Mouse (Mus musculus): ENCODE measurements around the gene Trap1a. TPM values are rescaled to one million over a fixed set of nuclear protein-coding genes. Genes with fewer than 3 reads are reported as not detected.

Gene Trap1a
- polyA plus RNA-seq, 1 experiment from 2014 or later, result not detected

DNA sequence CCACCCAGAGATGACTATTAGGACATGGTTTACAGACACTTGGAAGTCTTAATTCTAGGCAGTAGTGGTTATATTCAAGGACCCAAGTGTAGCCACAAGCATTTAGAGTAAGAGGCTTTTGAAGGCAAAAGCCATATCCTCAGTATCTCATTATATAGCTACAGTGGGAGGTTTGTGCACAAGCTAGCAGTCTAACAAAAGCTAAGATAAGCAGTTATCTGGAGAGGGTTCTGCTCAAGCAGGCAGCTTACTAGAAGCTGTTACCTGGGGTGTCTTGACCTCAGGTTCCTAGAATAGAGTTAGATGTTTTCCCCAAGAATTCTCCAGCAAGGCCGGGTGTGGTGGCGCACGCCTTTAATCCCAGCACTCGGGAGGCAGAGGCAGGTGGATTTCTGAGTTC, 6.1 kb downstream of the Trap1a start:
- Histone ChIP-seq H3K27ac (replicated peaks; ENCODE audit: low read depth, low read length) (no peak overlapping the region), H3K36me3 (replicated peaks; ENCODE audit: control insufficient read depth, insufficient read depth, low read depth, low read length) (no peaks in the 10 kb centered on the region), H3K4me3 (ENCODE audit: low read depth, low read length) (no peak overlapping the region), H3K27me3 (ENCODE audit: control insufficient read depth, insufficient read depth, low read length) (no peaks in the 10 kb centered on the region), H3K4me1 (ENCODE audit: control insufficient read depth, insufficient read depth, low read length) (no peaks in the 10 kb centered on the region), H3K9ac (replicated peaks; ENCODE audit: low read length) (no peak overlapping the region), H3K9me3 (replicated peaks; ENCODE audit: control insufficient read depth, low read length) (no peaks in the 10 kb centered on the region), H3K4me2 (ENCODE audit: low read depth, low read length) (no peak overlapping the region)
- WGBS, result 90% methylated on average over 4 of the region's 4 CpGs
- DNase-seq (ENCODE audit: low spot score), result no peak
- ATAC-seq (replicated peaks; ENCODE audit: insufficient number of reproducible peaks, low FRiP score, low TSS enrichment, low read depth), result no peak

DNA sequence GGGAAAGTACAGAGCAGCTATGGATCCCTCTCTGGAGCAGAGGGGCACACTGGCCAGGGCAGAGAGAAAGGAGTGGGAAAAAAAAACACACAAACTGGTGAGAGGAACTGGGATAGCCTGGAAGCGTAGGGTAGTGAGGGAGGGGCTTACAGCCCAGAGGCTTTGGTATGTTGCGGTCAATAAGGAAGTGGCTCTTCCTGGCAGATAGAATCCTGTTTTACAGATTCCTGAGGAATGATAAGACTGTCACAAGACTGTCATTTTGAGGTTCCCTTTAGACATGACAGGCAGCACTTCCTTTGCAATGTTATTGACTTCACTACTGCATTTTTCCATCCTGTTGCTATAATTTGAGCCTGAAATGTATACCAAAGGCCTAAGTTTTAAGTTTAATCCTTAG, 7.7 kb downstream of the Trap1a start:
- 66% methylated on average over 2 of the region's 2 CpGs for whole genome bisulfite sequencing
- H3K27me3 ChIP-seq (ENCODE audit: control insufficient read depth, insufficient read depth, low read length), result no peaks in the 10 kb centered on the region
- ATAC-seq (replicated peaks; ENCODE audit: insufficient number of reproducible peaks, low FRiP score, low TSS enrichment, low read depth) (no peak), DNase-seq (ENCODE audit: low spot score) (no peak)
- no peaks in the 10 kb centered on the region for H3K9me3 ChIP-seq (replicated peaks; ENCODE audit: control insufficient read depth, low read length)
- H3K36me3 ChIP-seq (replicated peaks; ENCODE audit: control insufficient read depth, insufficient read depth, low read depth, low read length), result no peaks in the 10 kb centered on the region
- H3K9ac ChIP-seq (replicated peaks; ENCODE audit: low read length), result no peak overlapping the region
- no peak overlapping the region for H3K27ac ChIP-seq (replicated peaks; ENCODE audit: low read depth, low read length)
- no peak overlapping the region for H3K4me2 ChIP-seq (ENCODE audit: low read depth, low read length)
- no peak overlapping the region for H3K4me3 ChIP-seq (ENCODE audit: low read depth, low read length)
- H3K4me1 ChIP-seq (ENCODE audit: control insufficient read depth, insufficient read depth, low read length), result no peaks in the 10 kb centered on the region

DNA sequence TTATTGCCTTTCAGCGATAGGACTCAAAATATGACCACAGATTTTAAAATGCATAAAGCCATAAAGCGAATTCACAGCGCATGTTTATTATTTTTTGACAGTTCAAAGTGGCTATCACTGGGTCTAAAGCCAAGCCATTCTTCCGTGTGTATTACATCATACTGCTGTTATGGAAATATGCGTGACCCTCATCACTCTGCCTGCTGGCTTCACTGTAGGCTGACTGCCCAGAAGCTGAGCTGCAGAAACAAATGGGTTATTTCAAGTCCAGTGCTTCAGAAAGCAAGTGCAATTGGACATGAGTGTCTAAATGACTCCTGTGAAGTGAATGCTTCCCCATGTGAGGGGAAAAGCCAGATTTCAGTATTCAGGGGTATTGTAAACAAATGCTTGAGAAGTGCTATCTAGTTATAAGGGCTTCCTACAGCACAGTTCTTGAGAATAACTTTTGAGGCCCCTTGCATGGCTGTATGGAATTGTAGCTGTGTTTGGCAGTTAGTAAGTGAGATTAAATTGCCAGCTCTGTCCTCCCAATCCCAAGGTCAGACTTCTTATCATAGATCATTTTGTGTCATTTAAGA, 18.8 kb downstream of the Trap1a start:
- no peaks in the 10 kb centered on the region for H3K27me3 ChIP-seq (ENCODE audit: control insufficient read depth, insufficient read depth, low read length)

DNA sequence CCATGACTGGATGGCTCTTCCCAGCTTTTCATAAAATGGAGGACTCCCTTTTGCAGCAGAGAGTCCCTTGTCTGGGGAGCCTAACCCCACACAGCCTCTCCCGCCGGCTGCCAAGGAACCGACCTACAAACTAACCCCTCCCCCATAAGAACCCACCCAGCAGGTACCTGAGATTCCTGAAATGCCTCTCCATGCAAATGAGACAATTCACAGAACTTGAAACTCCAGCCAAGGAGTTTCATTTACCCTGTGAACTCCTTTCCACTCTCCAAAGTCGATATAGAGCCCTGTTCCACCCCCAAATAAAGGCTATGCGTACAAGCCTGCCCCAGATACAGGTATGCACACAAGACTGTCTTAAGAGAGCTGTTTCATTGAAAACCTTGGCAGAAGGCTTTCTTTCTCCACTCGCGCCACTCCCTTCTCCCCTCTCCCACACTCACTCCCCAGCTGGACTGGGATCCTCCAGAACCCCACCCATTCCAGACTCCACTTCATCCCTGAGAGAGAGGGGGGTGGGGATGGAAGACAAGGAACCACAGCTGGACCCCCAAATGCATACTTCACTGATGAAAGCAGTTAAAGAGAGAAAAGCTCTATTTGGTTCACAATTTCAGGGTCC, 24.3 kb downstream of the Trap1a start:
- ATAC-seq (replicated peaks; ENCODE audit: insufficient number of reproducible peaks, low FRiP score, low TSS enrichment, low read depth) (no peak), DNase-seq (ENCODE audit: low spot score) (no peak)
- no peak overlapping the region for H3K27ac ChIP-seq (replicated peaks; ENCODE audit: low read depth, low read length)
- no peak overlapping the region for H3K9ac ChIP-seq (replicated peaks; ENCODE audit: low read length)
- no peaks in the 10 kb centered on the region for H3K4me1 ChIP-seq (ENCODE audit: control insufficient read depth, insufficient read depth, low read length)
- H3K27me3 ChIP-seq (ENCODE audit: control insufficient read depth, insufficient read depth, low read length), result no peaks in the 10 kb centered on the region
- no peak overlapping the region for H3K4me2 ChIP-seq (ENCODE audit: low read depth, low read length)
- 50% methylated on average over 7 of the region's 7 CpGs for WGBS
- no peaks in the 10 kb centered on the region for H3K9me3 ChIP-seq (replicated peaks; ENCODE audit: control insufficient read depth, low read length)
- H3K4me3 ChIP-seq (ENCODE audit: low read depth, low read length), result no peak overlapping the region
- no peaks in the 10 kb centered on the region for H3K36me3 ChIP-seq (replicated peaks; ENCODE audit: control insufficient read depth, insufficient read depth, low read depth, low read length)

More for the DNA sequence above, 18.8 kb downstream of the Trap1a start:
- no peaks in the 10 kb centered on the region for H3K4me1 ChIP-seq (ENCODE audit: control insufficient read depth, insufficient read depth, low read length)
- H3K4me3 ChIP-seq (ENCODE audit: low read depth, low read length), result no peak overlapping the region
- H3K9me3 ChIP-seq (replicated peaks; ENCODE audit: control insufficient read depth, low read length), result no peaks in the 10 kb centered on the region
- DNase-seq (ENCODE audit: low spot score) (no peak), ATAC-seq (replicated peaks; ENCODE audit: insufficient number of reproducible peaks, low FRiP score, low TSS enrichment, low read depth) (no peak)
- no peak overlapping the region for H3K27ac ChIP-seq (replicated peaks; ENCODE audit: low read depth, low read length)
- H3K36me3 ChIP-seq (replicated peaks; ENCODE audit: control insufficient read depth, insufficient read depth, low read depth, low read length), result no peaks in the 10 kb centered on the region
- 85% methylated on average over 5 of the region's 5 CpGs for WGBS
- H3K9ac ChIP-seq (replicated peaks; ENCODE audit: low read length), result no peak overlapping the region
- H3K4me2 ChIP-seq (ENCODE audit: low read depth, low read length), result no peak overlapping the region

DNA sequence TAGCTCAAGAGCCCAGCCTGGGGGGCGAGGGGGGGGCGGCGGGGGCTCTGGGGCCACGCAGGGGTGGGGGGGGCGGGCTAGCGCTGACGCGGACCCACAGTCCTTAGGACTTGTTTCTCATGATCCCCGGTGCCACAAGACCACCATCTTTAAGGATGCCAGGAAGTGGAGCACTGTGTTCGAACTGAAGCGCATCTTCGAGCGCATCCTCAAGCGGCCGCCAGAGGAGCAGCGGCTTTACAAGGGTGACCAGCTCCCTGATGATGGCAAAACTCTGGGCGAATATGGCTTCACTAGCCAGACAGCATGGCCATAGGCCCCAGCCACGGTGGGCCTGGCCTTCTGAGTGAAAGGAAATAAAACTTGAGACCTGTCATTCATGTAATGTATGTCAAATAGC, 24.9 kb downstream of the Trap1a start:
- Histone ChIP-seq H3K4me3 (ENCODE audit: low read depth, low read length) (no peak overlapping the region), H3K27ac (replicated peaks; ENCODE audit: low read depth, low read length) (no peak overlapping the region), H3K4me2 (ENCODE audit: low read depth, low read length) (no peak overlapping the region), H3K9ac (replicated peaks; ENCODE audit: low read length) (no peak overlapping the region), H3K27me3 (ENCODE audit: control insufficient read depth, insufficient read depth, low read length) (no peaks in the 10 kb centered on the region), H3K36me3 (replicated peaks; ENCODE audit: control insufficient read depth, insufficient read depth, low read depth, low read length) (no peaks in the 10 kb centered on the region), H3K9me3 (replicated peaks; ENCODE audit: control insufficient read depth, low read length) (no peaks in the 10 kb centered on the region), H3K4me1 (ENCODE audit: control insufficient read depth, insufficient read depth, low read length) (no peaks in the 10 kb centered on the region)
- 71% methylated on average over 18 of the region's 18 CpGs for WGBS
- ATAC-seq (replicated peaks; ENCODE audit: insufficient number of reproducible peaks, low FRiP score, low TSS enrichment, low read depth) (no peak), DNase-seq (ENCODE audit: low spot score) (no peak)

DNA sequence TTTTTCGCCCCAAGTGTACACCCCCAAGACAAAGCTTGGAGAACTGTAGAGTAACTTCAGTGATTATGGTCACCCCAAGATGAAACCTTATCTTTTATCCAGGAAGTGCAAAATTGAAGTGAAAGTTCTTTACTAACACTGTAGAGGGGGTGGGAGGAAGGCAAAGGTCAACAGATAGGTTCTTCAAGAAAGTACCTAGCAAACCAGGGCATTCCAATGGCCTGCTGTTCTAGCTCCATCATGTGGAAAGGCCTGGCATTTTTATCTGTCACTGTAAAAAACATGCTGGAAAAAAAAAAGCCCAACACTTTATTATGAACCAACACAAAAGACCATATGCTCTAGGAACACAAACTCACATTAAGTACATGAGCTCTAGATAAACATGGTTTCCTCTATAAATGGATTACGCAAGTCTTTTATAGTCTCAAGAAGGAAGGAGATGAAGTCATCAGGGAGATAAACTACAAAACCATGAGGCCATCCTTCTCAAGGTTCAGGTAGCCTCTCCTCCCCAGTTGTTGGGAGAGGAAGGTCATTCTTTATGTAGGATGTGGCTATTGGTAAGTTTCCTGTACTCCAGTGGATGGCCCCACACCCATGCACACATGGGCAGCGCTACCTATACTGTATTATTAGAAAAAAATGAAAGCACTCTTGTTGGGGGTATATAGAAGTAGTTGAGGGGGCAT, 33.5 kb downstream of the Trap1a start:
- Histone ChIP-seq H3K4me3 (ENCODE audit: low read depth, low read length) (no peak overlapping the region), H3K36me3 (replicated peaks; ENCODE audit: control insufficient read depth, insufficient read depth, low read depth, low read length) (no peaks in the 10 kb centered on the region), H3K4me1 (ENCODE audit: control insufficient read depth, insufficient read depth, low read length) (no peaks in the 10 kb centered on the region), H3K27me3 (ENCODE audit: control insufficient read depth, insufficient read depth, low read length) (no peaks in the 10 kb centered on the region), H3K4me2 (ENCODE audit: low read depth, low read length) (no peak overlapping the region), H3K9me3 (replicated peaks; ENCODE audit: control insufficient read depth, low read length) (no peaks in the 10 kb centered on the region), H3K9ac (replicated peaks; ENCODE audit: low read length) (no peak overlapping the region), H3K27ac (replicated peaks; ENCODE audit: low read depth, low read length) (no peak overlapping the region)
- WGBS, result 92% methylated on average over 3 of the region's 3 CpGs
- ATAC-seq (replicated peaks; ENCODE audit: insufficient number of reproducible peaks, low FRiP score, low TSS enrichment, low read depth), result no peak
- no peak for DNase-seq (ENCODE audit: low spot score)

DNA sequence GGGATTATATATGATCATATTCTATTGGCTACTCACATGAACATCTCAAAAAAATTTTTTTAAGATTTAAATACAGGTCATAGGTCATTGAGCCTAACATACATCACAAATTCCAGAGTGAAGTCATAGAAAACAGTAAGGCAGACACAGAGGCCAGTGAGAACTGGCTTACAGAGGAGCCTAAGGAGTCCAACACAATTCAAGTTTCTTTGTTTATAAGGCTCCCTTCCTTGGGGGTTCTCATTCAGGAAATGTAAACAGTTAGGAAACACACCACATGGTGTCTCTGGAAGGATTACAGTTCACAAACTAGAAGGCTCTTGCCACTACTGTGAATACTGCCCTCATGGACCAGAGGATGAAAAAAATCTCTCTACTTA, 34.0 kb downstream of the Trap1a start:
- H3K4me2 ChIP-seq (ENCODE audit: low read depth, low read length), result no peak overlapping the region
- no peak for ATAC-seq (replicated peaks; ENCODE audit: insufficient number of reproducible peaks, low FRiP score, low TSS enrichment, low read depth)
- no peaks in the 10 kb centered on the region for H3K4me1 ChIP-seq (ENCODE audit: control insufficient read depth, insufficient read depth, low read length)
- no peak overlapping the region for H3K9ac ChIP-seq (replicated peaks; ENCODE audit: low read length)
- H3K9me3 ChIP-seq (replicated peaks; ENCODE audit: control insufficient read depth, low read length), result no peaks in the 10 kb centered on the region
- DNase-seq (ENCODE audit: low spot score), result no peak
- H3K27me3 ChIP-seq (ENCODE audit: control insufficient read depth, insufficient read depth, low read length), result no peaks in the 10 kb centered on the region
- no peak overlapping the region for H3K27ac ChIP-seq (replicated peaks; ENCODE audit: low read depth, low read length)
- H3K4me3 ChIP-seq (ENCODE audit: low read depth, low read length), result no peak overlapping the region
- H3K36me3 ChIP-seq (replicated peaks; ENCODE audit: control insufficient read depth, insufficient read depth, low read depth, low read length), result no peaks in the 10 kb centered on the region

DNA sequence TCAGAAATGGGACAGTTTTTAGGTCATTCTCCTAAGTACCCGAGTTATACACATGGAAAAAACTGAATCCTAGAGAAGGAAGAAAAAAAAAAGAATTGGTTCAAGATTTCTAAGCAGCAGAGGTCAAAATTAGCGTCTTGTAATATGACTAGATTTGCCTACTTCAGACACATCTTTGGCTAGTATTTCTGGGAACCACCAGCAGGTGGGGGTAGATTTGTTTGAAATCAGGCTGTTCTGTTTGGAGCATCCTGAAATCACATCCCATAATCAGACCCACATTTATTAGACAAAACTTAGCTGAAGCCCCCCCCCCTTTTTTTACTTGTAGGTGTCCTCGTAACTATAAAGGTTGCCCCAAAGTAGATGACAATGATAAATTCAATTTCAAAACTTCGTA, 35.6 kb downstream of the Trap1a start:
- Histone ChIP-seq H3K27ac (replicated peaks; ENCODE audit: low read depth, low read length) (no peak overlapping the region), H3K9ac (replicated peaks; ENCODE audit: low read length) (no peak overlapping the region), H3K9me3 (replicated peaks; ENCODE audit: control insufficient read depth, low read length) (no peaks in the 10 kb centered on the region), H3K36me3 (replicated peaks; ENCODE audit: control insufficient read depth, insufficient read depth, low read depth, low read length) (no peaks in the 10 kb centered on the region), H3K4me3 (ENCODE audit: low read depth, low read length) (no peak overlapping the region), H3K27me3 (ENCODE audit: control insufficient read depth, insufficient read depth, low read length) (no peaks in the 10 kb centered on the region), H3K4me1 (ENCODE audit: control insufficient read depth, insufficient read depth, low read length) (no peaks in the 10 kb centered on the region), H3K4me2 (ENCODE audit: low read depth, low read length) (no peak overlapping the region)
- ATAC-seq (replicated peaks; ENCODE audit: insufficient number of reproducible peaks, low FRiP score, low TSS enrichment, low read depth), result no peak
- DNase-seq (ENCODE audit: low spot score), result peak; percentile 32
- 55% methylated on average over 4 of the region's 4 CpGs for WGBS
